Mouse (Mus musculus) right cerebral cortex, postnatal 10 days (tissue): ENCODE data around the gene Lrfn1.
A peak's percentile ranks its signal among the peaks of the same experiment; 100 is the strongest.
"Not testable (repeated sequence)": the region's sequence is repeated elsewhere in the genome, so short reads cannot be mapped to it uniquely, and the experiment has no call there.

Source experiments
- DNase-seq, 2 experiments: peaks; one replicate each; pipeline ENCODE4 v3.0.0; 2021; ENCODE audit warnings: low spot score in 2 of 2

Gene Lrfn1

DNA sequence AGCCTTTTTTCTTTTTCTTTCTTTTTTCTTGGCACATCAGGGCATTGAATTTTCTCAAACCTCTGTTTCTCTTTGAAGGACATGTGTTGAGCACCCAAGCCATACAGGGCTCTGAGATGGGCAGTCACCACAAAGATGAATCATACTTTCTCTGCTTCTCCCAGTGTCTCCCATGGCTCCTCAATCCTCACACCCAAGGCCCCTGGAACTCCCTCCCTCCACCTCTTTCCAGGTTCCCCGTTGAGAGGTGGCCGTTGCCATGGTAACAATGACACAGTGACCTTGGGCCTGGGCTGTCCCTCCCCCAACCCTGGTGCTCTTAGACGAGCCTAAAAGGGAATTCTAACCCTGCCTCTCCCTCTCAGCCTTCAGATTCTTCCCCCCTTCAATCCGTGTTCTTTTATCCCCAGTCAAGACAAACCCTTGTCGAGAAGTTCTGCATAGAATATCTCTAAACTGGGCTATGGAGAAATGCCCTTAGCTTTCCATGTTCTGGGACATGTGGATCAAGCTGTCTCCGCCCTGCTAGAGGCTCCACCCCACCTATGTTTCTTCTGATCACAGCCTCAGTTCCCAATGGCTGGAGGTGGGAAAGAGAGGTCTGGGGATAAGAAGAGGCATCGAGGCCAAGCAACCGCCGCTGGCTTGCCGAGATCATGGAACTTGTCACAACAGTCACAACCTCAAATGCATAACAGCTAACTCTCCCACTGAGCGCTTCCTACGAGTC is 4.5 kb upstream of the Lrfn1 start:
- DNase-seq: no peak

DNA sequence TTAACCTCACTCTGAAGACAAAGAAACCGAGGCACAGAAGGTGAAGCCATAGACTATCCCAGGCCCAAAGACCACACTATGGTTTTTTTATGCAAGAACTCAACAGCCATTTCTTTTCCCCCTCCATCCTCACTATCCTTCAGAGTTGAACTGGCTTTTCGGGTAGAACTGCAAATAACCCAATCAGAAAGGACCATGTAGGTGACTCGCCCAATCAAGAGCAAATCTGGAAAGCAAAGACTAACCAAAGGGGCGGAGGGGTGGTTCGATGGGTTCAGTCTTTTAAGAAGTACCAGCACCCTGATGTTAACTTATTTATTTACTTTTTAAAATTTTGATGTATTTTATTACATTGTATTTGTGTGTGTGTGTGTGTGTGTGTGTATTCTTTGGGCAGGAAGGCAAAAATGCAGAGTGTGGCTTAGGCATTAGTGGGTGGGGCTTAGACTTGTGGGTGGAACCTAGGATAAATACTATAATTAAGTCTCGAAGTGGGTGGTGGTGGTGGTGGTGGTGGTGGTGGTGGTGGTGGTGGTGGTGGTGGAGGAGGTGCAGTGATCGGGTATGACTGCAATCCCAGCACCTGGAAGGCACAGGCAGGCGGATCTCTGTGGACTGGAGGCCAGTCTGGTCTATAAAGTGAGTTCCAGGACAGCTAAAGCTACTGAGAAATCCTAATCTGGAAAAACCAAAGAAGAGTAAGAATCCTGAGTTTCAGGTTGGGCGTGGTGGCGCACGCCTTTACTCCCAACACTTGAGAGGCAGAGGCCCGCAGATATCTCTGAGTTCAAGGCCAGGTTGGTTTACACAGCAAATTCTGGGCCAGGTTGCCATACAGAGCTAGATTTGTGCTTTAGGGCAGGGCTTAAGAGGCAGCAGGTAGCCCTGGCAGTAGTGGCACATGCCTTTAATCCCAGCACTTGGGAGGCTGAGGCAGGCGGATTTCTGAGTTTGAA is 3.6 kb upstream of the Lrfn1 start:
- DNase-seq: no peak

DNA sequence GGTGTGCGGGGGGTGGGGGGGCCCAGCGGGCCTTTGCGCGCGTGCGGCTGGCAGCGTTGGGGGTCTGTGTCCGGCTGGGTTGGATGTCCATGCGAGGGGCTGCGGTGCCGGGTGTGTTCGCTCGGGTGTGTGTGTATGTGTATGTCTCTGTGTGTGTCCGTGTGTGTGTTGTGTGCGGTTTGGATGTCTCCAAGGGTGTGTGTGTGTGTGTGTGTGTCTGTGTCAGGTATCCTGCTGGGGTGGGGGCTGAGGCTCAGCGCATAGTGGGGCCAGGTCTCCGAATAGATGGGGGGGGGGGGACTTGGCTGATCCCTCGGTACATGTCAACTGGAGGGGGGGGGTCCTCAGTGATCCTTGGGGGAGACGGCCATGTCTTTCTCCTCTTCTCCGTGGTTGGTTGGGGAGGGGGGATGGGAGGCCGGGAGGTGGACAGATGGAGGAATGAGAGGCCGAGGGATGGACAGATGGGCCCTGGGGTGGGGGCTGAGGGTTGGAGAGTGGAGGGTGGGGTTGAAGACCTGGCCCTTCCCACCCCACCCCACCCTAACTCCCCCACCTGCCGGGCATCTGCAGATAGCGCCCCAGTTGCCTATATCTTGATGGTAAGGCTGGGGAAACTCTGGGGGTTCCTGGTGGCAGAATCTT is 703 bp downstream of the Lrfn1 start:
- peak; percentile 45 to 47 for DNase-seq

DNA sequence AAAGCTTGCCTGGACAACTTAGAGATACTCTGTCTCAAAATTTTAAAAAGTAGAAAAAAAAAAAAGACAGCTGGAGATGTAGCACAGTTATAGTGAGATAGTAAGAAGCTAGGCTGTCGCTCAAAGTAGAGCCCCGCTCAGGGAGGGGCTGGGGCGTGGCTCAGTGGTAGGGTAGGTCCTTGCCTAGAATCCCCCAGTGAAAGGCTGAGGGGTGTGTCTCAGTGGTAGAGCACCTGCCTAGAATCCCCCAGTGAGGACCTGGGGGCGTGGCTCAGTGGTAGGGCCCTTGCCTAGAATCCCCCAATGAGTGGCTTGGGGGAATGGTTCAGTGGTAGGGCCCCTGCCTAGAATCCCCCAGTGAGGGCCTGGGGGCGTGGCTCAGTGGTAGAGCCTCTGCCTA is 8.6 kb downstream of the Lrfn1 start:
- DNase-seq: no peak

DNA sequence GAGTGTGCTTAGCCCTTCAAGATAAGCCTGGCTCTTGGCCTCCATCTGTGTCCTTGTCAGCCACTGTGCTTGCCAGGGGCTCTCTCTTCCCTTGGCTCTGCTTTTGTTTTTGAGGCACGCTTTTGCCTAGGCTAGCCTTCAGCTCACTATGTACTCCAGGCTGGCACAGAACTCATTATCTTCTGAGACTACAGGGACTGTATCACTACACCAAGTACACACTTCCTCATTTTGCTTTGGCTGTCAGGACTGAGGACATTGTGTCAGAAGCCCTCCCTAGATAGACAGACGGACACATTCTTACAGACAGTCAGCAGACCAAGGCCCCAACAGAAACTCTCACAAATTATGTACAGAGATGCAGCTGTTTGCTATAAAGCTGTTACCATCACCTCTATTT is 11.0 kb downstream of the Lrfn1 start:
- DNase-seq: no peak

DNA sequence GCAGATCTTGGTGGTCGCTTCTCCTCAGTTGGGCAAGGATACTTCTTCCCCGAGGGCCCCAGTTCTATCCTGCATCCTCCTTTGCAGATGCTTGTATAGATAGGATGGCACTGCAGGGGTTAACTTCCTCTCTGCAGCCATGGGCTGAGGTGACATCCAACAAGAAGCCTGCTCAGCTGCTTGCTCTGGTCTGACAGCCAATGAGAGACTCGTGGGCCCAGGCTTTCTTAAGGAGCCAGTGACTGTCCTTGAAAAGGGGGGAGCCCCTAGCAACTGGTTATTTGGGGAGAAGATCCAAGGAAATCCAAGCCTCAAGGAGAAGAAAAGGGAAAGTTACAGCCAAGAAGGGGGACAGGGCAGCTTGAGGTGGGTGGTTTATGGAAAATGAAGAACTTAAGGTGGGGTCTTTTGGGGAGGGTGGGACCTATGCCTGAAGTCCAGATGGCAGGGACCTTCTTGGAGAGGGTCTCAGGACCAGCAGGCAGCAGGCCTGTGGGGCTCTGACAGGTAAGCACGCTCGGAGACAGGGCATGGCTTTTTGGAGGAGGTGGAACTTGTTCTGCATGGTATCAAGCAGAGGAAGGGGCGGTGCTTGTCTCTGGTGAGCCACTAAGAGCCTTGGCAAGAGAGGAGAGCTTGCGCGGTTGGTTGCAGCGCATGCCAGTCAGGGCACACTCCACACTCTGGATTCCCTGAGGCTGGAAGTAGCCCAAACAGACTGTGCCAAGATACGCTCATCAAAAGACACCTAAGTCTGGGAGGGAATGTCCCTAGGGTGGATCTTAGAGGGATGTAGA is 12.8 kb downstream of the Lrfn1 start:
- DNase-seq: peak; percentile 94 to 96

DNA sequence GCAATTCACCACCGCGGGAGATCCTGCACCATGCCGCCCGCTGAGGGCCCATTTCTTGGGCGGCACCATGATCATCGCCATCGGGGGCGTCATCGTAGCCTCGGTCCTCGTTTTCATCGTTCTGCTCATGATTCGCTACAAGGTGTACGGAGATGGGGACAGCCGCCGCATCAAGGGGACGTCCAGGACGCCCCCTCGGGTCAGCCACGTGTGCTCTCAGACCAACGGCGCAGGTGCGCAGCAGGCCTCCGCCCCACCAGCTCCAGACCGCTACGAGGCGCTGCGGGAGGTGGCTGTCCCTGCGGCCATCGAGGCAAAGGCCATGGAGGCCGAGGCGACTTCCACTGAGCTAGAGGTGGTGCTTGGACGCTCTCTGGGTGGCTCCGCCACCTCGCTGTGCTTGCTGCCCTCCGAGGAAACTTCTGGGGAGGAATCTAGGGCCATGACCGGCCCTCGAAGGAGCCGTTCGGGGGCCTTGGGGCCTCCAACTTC is 15.0 kb downstream of the Lrfn1 start:
- peak in 1 of 2 experiments; percentile 39 for DNase-seq

DNA sequence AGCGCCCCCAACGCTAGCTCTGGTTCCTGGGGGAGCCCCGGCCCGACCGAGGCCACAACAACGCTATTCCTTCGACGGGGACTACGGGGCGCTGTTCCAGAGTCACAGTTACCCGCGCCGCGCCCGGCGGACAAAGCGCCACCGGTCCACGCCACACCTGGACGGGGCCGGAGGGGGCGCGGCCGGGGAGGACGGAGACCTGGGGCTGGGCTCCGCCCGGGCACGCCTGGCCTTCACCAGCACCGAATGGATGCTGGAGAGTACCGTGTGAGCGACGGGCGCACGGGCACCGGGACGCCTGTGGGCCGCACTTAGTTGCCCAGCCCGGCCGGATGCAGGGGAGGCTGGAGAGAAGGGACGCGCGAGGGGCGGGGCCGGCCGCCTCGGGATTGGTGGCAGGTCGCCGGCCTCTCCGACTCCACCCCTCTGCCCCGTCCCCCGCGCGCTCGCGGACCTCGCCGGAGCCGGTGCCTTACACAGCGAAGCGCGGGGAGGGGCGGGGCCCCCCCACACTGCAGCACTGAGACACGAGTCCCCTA is 15.5 kb downstream of the Lrfn1 start:
- peak in 1 of 2 experiments; percentile 38 for DNase-seq

DNA sequence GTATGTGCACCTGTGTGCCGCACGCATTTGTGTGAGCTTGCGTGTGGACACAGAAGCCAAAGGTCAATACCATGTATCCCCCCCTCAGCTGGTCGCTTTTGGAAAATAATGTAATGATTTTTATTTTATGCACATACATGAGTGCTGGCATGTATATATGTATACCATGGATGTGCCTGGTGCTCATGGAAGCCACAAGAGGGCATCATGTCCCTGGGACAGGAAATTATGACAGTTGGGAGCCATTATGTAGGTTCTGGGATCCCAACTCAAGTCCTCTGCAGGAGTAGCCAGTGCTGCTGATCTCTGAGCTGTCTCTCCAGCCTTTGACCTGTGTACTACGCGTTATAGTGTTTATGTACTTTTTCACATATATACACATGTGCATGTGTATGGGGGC is 24.4 kb downstream of the Lrfn1 start:
- no peak for DNase-seq

DNA sequence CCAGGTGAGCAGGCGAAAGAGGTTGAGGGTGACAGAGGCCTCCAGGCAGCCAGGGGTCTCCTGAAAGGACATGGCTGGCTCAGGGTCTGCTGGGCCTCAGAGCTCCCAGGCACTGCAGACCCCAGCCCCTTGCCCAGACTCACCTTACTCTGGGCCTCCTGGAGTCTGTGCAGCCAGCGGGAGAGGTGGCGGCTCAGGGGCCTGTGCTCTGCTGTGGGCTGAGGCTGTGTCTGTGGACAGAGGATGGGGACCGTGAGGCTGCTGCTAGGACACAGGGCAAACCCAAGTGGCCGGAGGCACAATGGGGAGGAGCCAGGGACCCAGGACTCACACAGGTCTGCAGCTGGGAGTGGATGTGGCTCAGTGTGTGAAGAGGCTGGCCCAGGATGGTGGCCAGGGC is 25.6 kb downstream of the Lrfn1 start:
- DNase-seq: no peak

DNA sequence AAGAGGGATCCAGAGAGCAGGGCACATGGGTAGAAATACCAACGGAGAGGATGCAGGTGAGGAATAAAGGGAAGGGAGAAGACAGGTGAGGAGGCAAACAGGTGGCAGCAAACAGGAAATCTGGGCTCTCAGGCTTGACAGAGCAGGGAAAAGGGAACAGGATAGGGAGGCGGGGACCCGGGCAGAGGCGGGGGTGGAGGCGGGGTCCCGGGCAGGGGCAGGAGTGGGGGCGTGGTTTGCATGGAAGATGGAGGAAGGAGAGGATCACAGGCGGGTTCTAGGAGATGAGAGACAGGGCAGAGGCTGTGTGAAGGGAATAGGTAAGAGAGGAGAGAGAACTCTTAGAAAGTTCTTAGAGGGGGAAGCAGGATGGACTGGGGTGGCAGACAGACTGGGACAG is 27.1 kb downstream of the Lrfn1 start:
- DNase-seq: no peak

DNA sequence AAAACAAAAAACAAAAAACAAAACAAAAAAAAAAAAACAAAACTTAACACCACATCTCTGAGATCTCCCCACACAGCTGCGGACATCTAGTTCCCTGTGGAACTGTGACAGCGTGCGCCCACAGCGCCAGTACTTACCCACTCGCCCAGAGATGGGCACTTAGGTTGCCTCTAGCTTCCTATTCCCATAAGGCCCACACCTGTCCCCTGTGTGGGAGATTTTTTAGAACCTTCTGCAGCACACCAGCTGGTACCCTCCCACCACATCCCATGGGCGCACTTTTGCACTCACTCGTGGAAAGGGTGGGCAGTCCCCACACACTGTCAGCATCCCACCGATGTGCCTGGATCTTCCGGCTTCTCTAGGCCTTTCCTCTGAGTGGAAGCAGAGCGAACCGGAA is 31.1 kb downstream of the Lrfn1 start:
- no peak for DNase-seq

DNA sequence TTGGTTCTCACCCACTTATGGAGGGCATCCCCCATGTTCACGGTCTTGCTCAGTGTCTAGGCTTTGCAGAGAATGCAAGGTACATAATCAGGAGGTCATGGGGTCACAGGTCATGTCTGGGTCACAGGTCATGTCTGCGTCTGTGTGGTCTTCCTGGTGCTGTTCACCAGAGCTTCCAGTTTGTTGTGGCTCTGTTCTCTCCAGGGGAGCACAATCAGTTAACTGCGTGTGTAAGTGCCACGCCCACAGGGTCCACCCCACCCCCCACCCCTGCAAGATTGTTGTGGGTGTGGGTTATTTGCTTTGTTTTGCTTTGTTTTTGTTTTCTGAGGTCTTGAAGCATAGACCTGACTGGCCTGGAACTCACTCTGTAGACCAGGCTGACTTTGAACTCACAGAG is 32.4 kb downstream of the Lrfn1 start:
- DNase-seq: no peak

DNA sequence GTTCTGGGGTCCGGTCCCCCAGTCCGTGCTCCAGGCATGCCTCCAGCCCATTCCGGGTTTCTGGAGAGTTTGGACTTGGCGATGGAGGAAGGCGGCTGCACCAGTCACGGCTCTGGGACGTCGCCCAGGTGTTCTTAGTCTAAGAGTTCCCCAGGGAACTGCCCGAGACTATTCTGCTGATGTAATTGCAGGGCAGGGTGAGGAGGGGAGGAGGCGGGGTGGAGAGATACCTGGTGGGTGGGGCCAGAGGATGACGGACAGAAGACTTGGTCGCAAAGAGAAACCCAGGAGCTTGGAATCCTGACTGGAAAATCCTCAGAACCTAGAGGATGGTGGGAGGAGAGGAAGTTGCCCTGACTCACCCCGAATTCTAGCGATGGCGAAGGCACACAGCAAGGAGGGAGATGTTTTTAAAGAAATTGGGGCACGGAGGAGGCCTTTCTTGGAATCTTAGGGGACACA is 36.3 kb downstream of the Lrfn1 start:
- peak in 1 of 2 experiments; percentile 36 for DNase-seq

DNA sequence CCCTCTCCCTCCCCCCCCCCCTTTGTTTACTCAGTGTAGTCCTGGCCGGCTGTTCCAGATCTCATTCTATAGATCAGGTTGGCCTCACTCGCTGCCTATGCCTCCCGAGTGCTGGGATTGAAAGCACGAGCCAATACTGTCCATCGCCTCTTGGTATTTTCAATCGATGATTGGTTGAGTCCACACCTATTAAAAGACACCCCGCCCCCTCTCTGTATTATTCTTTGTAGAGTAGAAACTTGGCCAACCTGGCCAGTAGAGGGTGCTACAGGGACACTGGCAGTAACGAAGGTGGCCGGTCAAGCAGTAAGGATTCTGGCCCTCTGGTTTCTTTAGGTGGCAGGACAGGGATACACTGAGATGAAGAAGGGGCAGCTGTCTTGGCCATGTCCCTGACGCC is 38.6 kb downstream of the Lrfn1 start:
- peak in 1 of 2 experiments; percentile 47 for DNase-seq

DNA sequence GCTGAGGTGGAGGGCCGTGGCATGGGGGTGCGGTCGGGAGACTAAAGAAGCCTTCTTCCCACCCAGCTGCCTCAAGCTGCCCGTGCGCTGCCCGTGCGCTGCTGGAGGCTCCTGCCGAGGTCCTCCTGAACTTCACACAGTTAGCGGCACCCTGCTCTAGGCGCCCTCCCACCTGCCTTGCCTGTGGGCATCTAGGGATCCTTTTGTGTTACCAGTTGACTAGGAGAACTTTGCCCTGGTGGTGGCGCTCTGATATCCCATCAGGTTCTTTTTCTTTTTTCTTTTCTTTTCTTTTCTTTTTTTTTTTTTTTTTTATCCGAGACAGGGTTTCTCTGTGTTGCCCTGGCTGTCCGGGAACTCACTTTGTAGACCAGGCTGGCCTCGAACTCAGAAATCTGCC is 39.1 kb downstream of the Lrfn1 start:
- no peak for DNase-seq

DNA sequence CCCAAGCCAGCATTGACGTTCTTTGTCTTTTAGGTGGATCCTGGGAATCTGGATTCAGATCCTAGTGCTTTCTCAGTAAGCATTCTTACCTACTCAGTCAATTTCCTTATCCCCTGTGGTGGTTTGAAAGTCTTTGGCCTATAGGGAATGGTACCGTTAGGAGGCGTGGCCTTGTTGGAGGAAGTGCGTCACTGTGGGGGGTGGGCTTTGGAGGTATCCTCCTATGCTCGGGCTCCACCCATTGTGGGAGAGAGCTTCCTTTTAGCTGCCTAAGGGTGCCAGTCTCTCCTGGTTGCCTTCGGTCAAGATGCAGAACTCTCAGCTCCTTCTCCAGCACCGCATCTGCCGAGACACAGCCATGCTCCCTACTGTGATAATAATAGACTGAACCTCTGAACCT is 40.5 kb downstream of the Lrfn1 start:
- DNase-seq: no peak

DNA sequence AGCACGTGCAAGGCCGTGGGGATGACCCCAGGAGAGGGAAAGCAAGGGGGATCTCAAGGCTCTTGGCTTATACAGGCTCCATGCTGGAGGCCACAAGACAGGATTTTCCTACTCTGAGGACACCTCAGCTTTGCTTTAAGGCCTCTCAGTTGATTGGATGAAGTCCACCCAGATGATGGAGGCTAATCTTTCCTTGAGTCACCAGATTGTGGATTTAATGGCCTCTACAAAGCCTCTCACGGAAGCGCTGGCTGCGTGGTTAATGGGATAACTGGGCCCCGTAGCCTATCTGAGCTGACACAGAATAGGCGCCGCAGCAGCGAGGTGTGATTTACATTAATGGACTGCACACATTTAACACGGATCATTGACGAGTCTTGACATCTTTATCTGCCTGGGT is 43.6 kb downstream of the Lrfn1 start:
- DNase-seq: no peak

DNA sequence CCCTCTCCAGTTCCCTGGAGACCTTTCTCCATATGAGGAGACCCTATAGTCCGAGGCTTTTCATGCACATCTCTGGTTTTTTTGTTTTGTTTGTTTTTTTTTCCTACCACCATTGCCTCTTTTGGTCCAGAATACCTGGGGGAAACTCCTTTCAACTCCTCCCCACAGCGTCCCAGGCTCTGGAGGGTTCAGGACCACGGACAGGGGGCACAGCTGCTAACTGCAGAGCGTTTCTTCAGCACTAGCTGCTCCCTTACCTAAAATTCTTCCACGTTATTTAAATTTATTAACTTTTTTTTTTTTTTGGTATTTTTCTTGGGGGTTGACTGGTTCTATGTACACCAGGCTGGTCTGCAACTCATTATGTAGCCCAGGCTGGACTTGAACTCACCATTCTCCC is 53.8 kb downstream of the Lrfn1 start:
- no peak for DNase-seq

DNA sequence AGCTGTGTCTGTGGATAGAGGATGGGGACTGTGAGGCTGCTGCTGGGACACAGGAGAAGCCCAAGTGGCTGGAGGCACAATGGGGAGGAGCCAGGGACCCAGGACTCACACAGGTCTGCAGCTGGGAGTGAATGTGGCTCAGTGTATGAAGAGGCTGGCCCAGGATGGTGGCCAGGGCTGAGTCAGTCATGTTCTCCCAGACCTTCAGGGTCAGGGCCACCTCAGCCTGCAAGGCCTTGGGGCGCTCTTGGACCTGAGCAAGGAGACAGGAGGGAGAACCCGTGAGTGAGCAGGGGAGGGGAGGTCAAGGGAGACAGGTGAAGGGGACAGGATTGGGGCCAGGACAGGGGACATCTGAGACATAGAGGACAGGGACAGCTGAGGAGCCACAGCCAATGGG is 57.3 kb downstream of the Lrfn1 start:
- not testable (repeated sequence) for DNase-seq

DNA sequence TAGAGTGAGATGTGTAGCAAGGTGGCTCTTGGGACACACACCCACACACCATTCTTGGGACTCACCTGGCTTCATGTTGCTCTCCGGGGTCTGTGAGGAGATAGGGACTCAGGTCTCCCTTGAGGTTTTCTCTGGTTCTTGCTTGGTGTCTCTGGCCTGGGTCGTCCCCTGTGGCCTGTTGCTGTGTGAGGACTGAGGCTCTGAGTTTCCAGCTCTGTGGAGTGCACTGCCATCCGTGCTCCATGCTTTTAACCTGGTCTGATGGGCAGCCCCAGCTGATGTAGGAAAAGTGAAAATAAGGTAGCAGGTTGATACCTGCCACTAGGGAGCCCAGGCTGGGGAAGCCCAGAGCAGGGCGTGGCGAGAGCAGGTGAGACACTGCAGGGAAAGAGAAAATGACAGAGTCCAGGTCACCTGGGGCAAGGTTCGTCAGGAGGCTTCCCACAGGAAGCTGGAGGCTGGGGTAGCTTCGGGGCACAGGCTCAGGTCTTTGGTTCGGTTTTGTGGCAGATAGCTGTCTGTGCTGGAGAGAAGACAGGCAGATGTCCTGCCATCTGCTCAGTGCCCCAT is 58.7 kb downstream of the Lrfn1 start, which contains the start of gene Ifnl2:
TSS of gene Ifnl2 (minus strand) at position 51 of the 570 bp plus-strand sequence.
- not testable (repeated sequence) for DNase-seq
